Mouse (Mus musculus) MEL (cell line): ENCODE results near the gene Scin. TPM values are rescaled to one million over a fixed set of nuclear protein-coding genes. Genes with fewer than 3 reads are reported as not detected.

ENCODE experiments used
- DNase-seq: peaks from one replicate; pipeline ENCODE4 v3.0.0; 2011; ENCODE audit warnings: low read depth, low spot score
- H3K27ac ChIP-seq: 2 replicates; pipeline ENCODE4 v1.5.1; 2012; ENCODE audit warnings: low read depth, mild to moderate bottlenecking, control low read depth, low read length, moderate library complexity; ENCODE audit not compliant: control insufficient read depth
- H3K27me3 ChIP-seq, 2 experiments: fragments of 150-350 bp in 1 of 2; sonication (generic) in 1 of 2; 2 replicates each; pipeline ENCODE4 v1.6.1; 2012; ENCODE audit warnings: low read length in 2 of 2, mild to moderate bottlenecking in 2 of 2, improper control_type of control experiment in 1 of 2, moderate library complexity in 1 of 2; ENCODE audit not compliant: insufficient read depth in 2 of 2, control insufficient read depth in 1 of 2
- H3K36me3 ChIP-seq, 2 experiments: 2 replicates each; pipeline ENCODE4 v1.6.1; 2012 to 2014; ENCODE audit warnings: low read length in 2 of 2, improper control_type of control experiment in 1 of 2, inconsistent platforms in 1 of 2, mild to moderate bottlenecking in 1 of 2; ENCODE audit not compliant: insufficient read depth in 2 of 2, control insufficient read depth in 1 of 2
- H3K4me1 ChIP-seq, 2 experiments: fragments of 150-350 bp in 1 of 2; sonication (generic) in 1 of 2; 2 replicates each; pipeline ENCODE4 v1.6.1; 2012; ENCODE audit warnings: low read length in 2 of 2, improper control_type of control experiment in 1 of 2, mild to moderate bottlenecking in 1 of 2; ENCODE audit not compliant: insufficient read depth in 2 of 2, control insufficient read depth in 1 of 2
- H3K4me3 ChIP-seq, 2 experiments: fragments of 150-350 bp in 1 of 2; sonication (generic) in 1 of 2; 2 replicates each; pipeline ENCODE4 v1.5.1; 2012; ENCODE audit warnings: low read depth in 2 of 2, low read length in 2 of 2, mild to moderate bottlenecking in 2 of 2, moderate library complexity in 2 of 2, control low read depth in 1 of 2, improper control_type of control experiment in 1 of 2; ENCODE audit not compliant: control insufficient read depth in 1 of 2, insufficient read depth in 1 of 2
- H3K79me2 ChIP-seq: 2 replicates; pipeline ENCODE4 v1.6.1; 2012; ENCODE audit warnings: mild to moderate bottlenecking, low read length, moderate library complexity; ENCODE audit not compliant: control insufficient read depth, poor library complexity, insufficient read depth
- H3K9ac ChIP-seq: 2 replicates; pipeline ENCODE4 v1.6.1; 2012; ENCODE audit warnings: low read depth, mild to moderate bottlenecking, control low read depth, low read length, moderate library complexity; ENCODE audit not compliant: control insufficient read depth, poor library complexity, severe bottlenecking
- H3K9me3 ChIP-seq: fragments of 150-350 bp; sonication (generic); replicated peaks from 2 replicates; pipeline ENCODE4 v1.6.1; 2012; ENCODE audit warnings: mild to moderate bottlenecking, low read length, improper control_type of control experiment, moderate library complexity; ENCODE audit not compliant: insufficient read depth
- BHLHE40 ChIP-seq: IDR thresholded peaks from 2 replicates; pipeline ENCODE4 v1.6.1; 2012; ENCODE audit warnings: low read depth, mild to moderate bottlenecking, inconsistent platforms, low read length, improper control_type of control experiment, borderline replicate concordance
- CHD1 ChIP-seq: IDR thresholded peaks from 2 replicates; pipeline ENCODE4 v1.6.1; 2012; ENCODE audit warnings: low read depth, mild to moderate bottlenecking, inconsistent platforms, low read length, improper control_type of control experiment
- CHD2 ChIP-seq: IDR thresholded peaks from 2 replicates; pipeline ENCODE4 v1.6.1; 2011; ENCODE audit warnings: low read length, improper control_type of control experiment
- CTCF ChIP-seq, 3 experiments: IDR thresholded peaks in 2 of 3; conservative IDR thresholded peaks in 1 of 3; 2 replicates each; pipeline ENCODE4 v1.5.1; 2011 to 2012; ENCODE audit warnings: low read length in 3 of 3, low read depth in 2 of 3, mild to moderate bottlenecking in 2 of 3, improper control_type of control experiment in 1 of 3, inconsistent platforms in 1 of 3, mixed read lengths in 1 of 3, moderate library complexity in 1 of 3; ENCODE audit not compliant: control insufficient read depth in 1 of 3, insufficient read depth in 1 of 3, poor library complexity in 1 of 3, severe bottlenecking in 1 of 3
- E2F4 ChIP-seq: IDR thresholded peaks from 2 replicates; pipeline ENCODE4 v1.6.1; 2011; ENCODE audit warnings: low read depth, low read length, improper control_type of control experiment, borderline replicate concordance
- ELF1 ChIP-seq: IDR thresholded peaks from 2 replicates; pipeline ENCODE4 v1.6.1; 2014; ENCODE audit warnings: low read depth, mild to moderate bottlenecking, inconsistent platforms, low read length, improper control_type of control experiment, moderate library complexity
- EP300 ChIP-seq, 2 experiments: IDR thresholded peaks; 2 replicates each; pipeline ENCODE4 v1.6.1; 2011; ENCODE audit warnings: improper control_type of control experiment in 2 of 2, low read length in 2 of 2, low read depth in 1 of 2, mild to moderate bottlenecking in 1 of 2
- ETS1 ChIP-seq: IDR thresholded peaks from 2 replicates; pipeline ENCODE4 v1.6.1; 2012; ENCODE audit warnings: low read depth, mild to moderate bottlenecking, inconsistent platforms, low read length, improper control_type of control experiment, moderate library complexity
- GATA1 ChIP-seq: IDR thresholded peaks from 2 replicates; pipeline ENCODE4 v1.6.1; 2011; ENCODE audit warnings: low read depth, low read length, improper control_type of control experiment
- JUND ChIP-seq: IDR thresholded peaks from 2 replicates; pipeline ENCODE4 v1.6.1; 2011; ENCODE audit warnings: low read depth, mild to moderate bottlenecking, improper control_type of control experiment, low read length
- MAFK ChIP-seq: IDR thresholded peaks from 2 replicates; pipeline ENCODE4 v1.6.1; 2011; ENCODE audit warnings: low read depth, mild to moderate bottlenecking, low read length, improper control_type of control experiment, borderline replicate concordance
- MAX ChIP-seq: IDR thresholded peaks from 2 replicates; pipeline ENCODE4 v1.6.1; 2011; ENCODE audit warnings: low read length, improper control_type of control experiment
- MEF2A ChIP-seq: IDR thresholded peaks from 2 replicates; pipeline ENCODE4 v1.6.1; 2014; ENCODE audit warnings: low read depth, mild to moderate bottlenecking, inconsistent platforms, low read length, improper control_type of control experiment; ENCODE audit not compliant: poor library complexity, insufficient replicate concordance, severe bottlenecking; ENCODE audit errors: extremely low read depth
- MXI1 ChIP-seq: IDR thresholded peaks from 2 replicates; pipeline ENCODE4 v1.6.1; 2011; ENCODE audit warnings: mild to moderate bottlenecking, low read depth, low read length, improper control_type of control experiment
- MYB ChIP-seq: IDR thresholded peaks from 2 replicates; pipeline ENCODE4 v1.6.1; 2011; ENCODE audit warnings: mild to moderate bottlenecking, low read depth, low read length, improper control_type of control experiment
- MYC ChIP-seq: IDR thresholded peaks from 2 replicates; pipeline ENCODE4 v1.6.1; 2011; ENCODE audit warnings: low read depth, mild to moderate bottlenecking, low read length, improper control_type of control experiment, moderate library complexity
- NELFE ChIP-seq: IDR thresholded peaks from 2 replicates; pipeline ENCODE4 v1.6.1; 2011; ENCODE audit warnings: low read depth, low read length, improper control_type of control experiment
- NRF1 ChIP-seq: IDR thresholded peaks from 2 replicates; pipeline ENCODE4 v1.6.1; 2014; ENCODE audit warnings: low read depth, mild to moderate bottlenecking, inconsistent platforms, low read length, improper control_type of control experiment, moderate library complexity; ENCODE audit not compliant: poor library complexity, insufficient read depth, severe bottlenecking
- POLR2A ChIP-seq, 2 experiments: IDR thresholded peaks; 2 replicates each; pipeline ENCODE4 v1.6.1; 2011 to 2012; ENCODE audit warnings: low read length in 2 of 2, mild to moderate bottlenecking in 2 of 2, control low read depth in 1 of 2, improper control_type of control experiment in 1 of 2, low read depth in 1 of 2, moderate library complexity in 1 of 2; ENCODE audit not compliant: control insufficient read depth in 1 of 2, insufficient read depth in 1 of 2, poor library complexity in 1 of 2
- POLR2AphosphoS2 ChIP-seq: IDR thresholded peaks from 2 replicates; pipeline ENCODE4 v1.6.1; 2011; ENCODE audit warnings: low read length, improper control_type of control experiment
- POLR2AphosphoS5 ChIP-seq: IDR thresholded peaks from 2 replicates; pipeline ENCODE4 v1.6.1; 2012; ENCODE audit warnings: low read depth, borderline replicate concordance, mild to moderate bottlenecking, inconsistent platforms, low read length, moderate library complexity, mixed read lengths
- RAD21 ChIP-seq: IDR thresholded peaks from 2 replicates; pipeline ENCODE4 v1.6.1; 2011; ENCODE audit warnings: mild to moderate bottlenecking, low read depth, low read length, improper control_type of control experiment
- RCOR1 ChIP-seq: IDR thresholded peaks from 2 replicates; pipeline ENCODE4 v1.6.1; 2012; ENCODE audit warnings: low read depth, mild to moderate bottlenecking, inconsistent platforms, low read length, improper control_type of control experiment
- SIN3A ChIP-seq: IDR thresholded peaks from 2 replicates; pipeline ENCODE4 v1.6.1; 2012; ENCODE audit warnings: low read length, improper control_type of control experiment, inconsistent platforms
- SMC3 ChIP-seq: IDR thresholded peaks from 2 replicates; pipeline ENCODE4 v1.6.1; 2011; ENCODE audit warnings: low read depth, low read length, improper control_type of control experiment
- TAL1 ChIP-seq: IDR thresholded peaks from 2 replicates; pipeline ENCODE4 v1.6.1; 2012; ENCODE audit warnings: mild to moderate bottlenecking, inconsistent platforms, low read length, moderate library complexity, mixed read lengths
- TBP ChIP-seq: IDR thresholded peaks from 2 replicates; pipeline ENCODE4 v1.8.0; 2011; ENCODE audit warnings: low read depth, low read length, improper control_type of control experiment
- UBTF ChIP-seq: IDR thresholded peaks from 2 replicates; pipeline ENCODE4 v1.6.1; 2012; ENCODE audit warnings: low read depth, mild to moderate bottlenecking, inconsistent platforms, low read length, improper control_type of control experiment, moderate library complexity, borderline replicate concordance; ENCODE audit not compliant: insufficient read depth
- USF2 ChIP-seq, 2 experiments: IDR thresholded peaks; 2 replicates each; pipeline ENCODE4 v1.6.1; 2011 to 2012; ENCODE audit warnings: improper control_type of control experiment in 2 of 2, low read length in 2 of 2, borderline replicate concordance in 1 of 2, inconsistent platforms in 1 of 2, low read depth in 1 of 2, mild to moderate bottlenecking in 1 of 2; ENCODE audit not compliant: insufficient read depth in 1 of 2
- ZC3H11A ChIP-seq: IDR thresholded peaks from 2 replicates; pipeline ENCODE4 v1.6.1; 2012; ENCODE audit warnings: low read depth, mild to moderate bottlenecking, inconsistent platforms, low read length, improper control_type of control experiment
- ZKSCAN1 ChIP-seq: IDR thresholded peaks from 2 replicates; pipeline ENCODE4 v1.6.1; 2012; ENCODE audit warnings: low read depth, mild to moderate bottlenecking, inconsistent platforms, low read length, improper control_type of control experiment, moderate library complexity
- ZMIZ1 ChIP-seq: IDR thresholded peaks from 2 replicates; pipeline ENCODE4 v1.6.1; 2012; ENCODE audit warnings: low read depth, mild to moderate bottlenecking, inconsistent platforms, low read length, improper control_type of control experiment, moderate library complexity
- ZNF384 ChIP-seq: IDR thresholded peaks from 2 replicates; pipeline ENCODE4 v1.6.1; 2012; ENCODE audit warnings: low read depth, mild to moderate bottlenecking, inconsistent platforms, low read length, improper control_type of control experiment
- polyA plus RNA-seq, 2 experiments: library from polyadenylated mRNA; stranded (reverse) in 1 of 2; unstranded in 1 of 2; fragments of >175 nt in 1 of 2; fragments of >200 nt in 1 of 2; gene quantifications; 2 replicates each; pipeline versions ENCODE4 v1.2.1 to v1.2.4; 2012; ENCODE audit warnings: low replicate concordance in 2 of 2, low read depth in 1 of 2; ENCODE audit not compliant: insufficient read length in 2 of 2, insufficient read depth in 1 of 2, missing spikeins in 1 of 2
- total RNA-seq: library from RNA; depleted of rRNA; stranded (reverse); fragments of 300-350 nt; gene quantifications from 2 replicates; pipeline ENCODE4 v1.2.3, GENCODE M21; 2012

The Scin gene
- total and polyA plus RNA-seq, 3 experiments = 0.03 to 0.04 TPM; not detected in 1

DNA sequence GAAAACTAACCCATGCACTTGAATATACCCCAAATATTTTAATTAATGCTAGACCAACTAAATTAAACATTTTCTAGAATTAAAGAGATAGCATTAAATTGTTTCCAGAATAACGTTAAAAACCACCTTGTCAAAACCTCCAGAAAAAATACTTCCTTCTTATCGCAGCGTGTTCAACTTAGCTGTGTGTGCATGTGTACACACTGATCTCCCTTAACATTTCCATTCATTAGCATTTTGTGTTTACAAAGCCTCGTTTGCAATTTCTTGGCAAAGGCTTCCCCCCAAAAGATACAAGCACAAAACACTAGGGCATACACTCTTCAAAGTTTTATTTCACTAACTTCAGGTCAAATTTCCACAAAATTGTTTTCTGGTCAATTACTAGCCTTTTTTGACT is 98.5 kb downstream of the Scin start:
- Histone ChIP-seq H3K27ac (0 out of 2 replicates have a peak overlapping the region, but pooled peaks have one; percentile 6), H3K9ac (peak overlapping the region; percentile 86), H3K79me2 (peaks cover 24% of the 10 kb centered on the region), H3K27me3 (no peaks in the 10 kb centered on the region), H3K4me1 (no peaks in the 10 kb centered on the region; a peak in 1 of 4 replicates), H3K9me3 (no peaks in the 10 kb centered on the region), H3K36me3 (peaks cover 5 to 12% of the 10 kb centered on the region in 2 experiments; a peak in 3 of 4 replicates), H3K4me3 (peak overlapping the region; percentile 85 to 96)
- peak; percentile 48 for DNase-seq
- TF ChIP-seq MYB = no peak
- TF ChIP-seq USF2 (IDR thresholded peaks at IDR 0.05; ENCODE audit: borderline replicate concordance in 1 of 2, insufficient read depth in 1 of 2, low read depth in 1 of 2, low read length in 2 of 2) = no peak
- TF ChIP-seq CHD1 = 0 out of 2 replicates have a peak, but pooled peaks have one; percentile 36
- TF ChIP-seq UBTF = no peak
- TF ChIP-seq GATA1 = peak; percentile 61
- TF ChIP-seq EP300 (IDR thresholded peaks at IDR 0.05; ENCODE audit: low read depth in 1 of 2, low read length in 2 of 2) = peak; percentile 31 to 51; a peak in 3 of 4 replicates
- TF ChIP-seq CTCF (IDR thresholded peaks at IDR 0.05 in 2 of 3, conservative IDR thresholded peaks at IDR 0.05 in 1 of 3; ENCODE audit: control insufficient read depth in 1 of 3, insufficient read depth in 1 of 3, low read depth in 2 of 3, low read length in 3 of 3, poor library complexity in 1 of 3, severe bottlenecking in 1 of 3) = no peak
- TF ChIP-seq POLR2A (IDR thresholded peaks at IDR 0.05; ENCODE audit: control insufficient read depth in 1 of 2, insufficient read depth in 1 of 2, low read depth in 1 of 2, low read length in 2 of 2, poor library complexity in 1 of 2) = no peak
- TF ChIP-seq JUND = no peak
- TF ChIP-seq MYC = peak; percentile 73; the same call in 1 of the 2 replicates
- TF ChIP-seq CHD2 = no peak
- TF ChIP-seq POLR2AphosphoS2 = no peak
- TF ChIP-seq RAD21 = no peak
- no peak for TF ChIP-seq ZC3H11A
- TF ChIP-seq ETS1 = 0 out of 2 replicates have a peak, but pooled peaks have one; percentile 56
- TF ChIP-seq POLR2AphosphoS5 = no peak
- TF ChIP-seq SMC3 = no peak
- peak; percentile 81 for TF ChIP-seq SIN3A
- TF ChIP-seq NELFE = no peak
- TF ChIP-seq ELF1 = no peak
- no peak for TF ChIP-seq BHLHE40
- TF ChIP-seq RCOR1 = no peak
- no peak for TF ChIP-seq MEF2A
- TF ChIP-seq MAX = peak; percentile 65; the same call in 1 of the 2 replicates
- TF ChIP-seq ZMIZ1 = no peak
- no peak for TF ChIP-seq MAFK
- TF ChIP-seq ZNF384 = no peak
- no peak for TF ChIP-seq TAL1
- TF ChIP-seq ZKSCAN1 = no peak
- TF ChIP-seq E2F4 = no peak
- no peak for TF ChIP-seq TBP
- TF ChIP-seq MXI1 = peak; percentile 95
- TF ChIP-seq NRF1 = no peak
